Mouse (Mus musculus): ENCODE results near the gene Fhod1. TPM values are rescaled to one million over a fixed set of nuclear protein-coding genes. Genes with fewer than 3 reads are reported as not detected.
A peak's percentile ranks its signal among the peaks of the same experiment; 100 is the strongest.

Fhod1 gene
- polyA plus RNA-seq, 1 experiment, result 58.1 TPM

- Histone ChIP-seq H3K4me3 (ENCODE audit: extremely low read depth, insufficient read depth, insufficient read length) (peak overlapping the region; percentile 88), H3K4me1 (ENCODE audit: control insufficient read depth, insufficient read depth, insufficient read length) (peaks cover 10% of the 10 kb centered on the region; the same call in 1 of the 2 replicates), H3K27ac (ENCODE audit: insufficient read depth, low read length) (no peak overlapping the region; the same call in 1 of the 2 replicates), H3K36me3 (ENCODE audit: control insufficient read depth, insufficient read depth, low read length) (peaks cover 30% of the 10 kb centered on the region), H3K27me3 (ENCODE audit: control insufficient read depth, insufficient read depth, low read length) (no peaks in the 10 kb centered on the region)
- DNase-seq (ENCODE audit: low read depth in 1 of 2, low spot score in 2 of 2), result no peak
- 48% methylated on average over 18 of the region's 18 CpGs for WGBS
- TF ChIP-seq POLR2A (IDR thresholded peaks at IDR 0.05; ENCODE audit: low read depth, low read length) (no peak), CTCF (IDR thresholded peaks at IDR 0.05; ENCODE audit: extremely low read depth, insufficient read depth, insufficient read length, insufficient replicate concordance) (no peak)
These were observed 49.2 kb downstream of the Fhod1 start for GRCm38 (mm10) chr8:105298351-105299252.

- WGBS, result 1% methylated on average over 58 of the region's 58 CpGs
- TF ChIP-seq CTCF (IDR thresholded peaks at IDR 0.05; ENCODE audit: extremely low read depth, insufficient read depth, insufficient read length, insufficient replicate concordance) (no peak), POLR2A (IDR thresholded peaks at IDR 0.05; ENCODE audit: low read depth, low read length) (peak; percentile 44)
- DNase-seq (ENCODE audit: low read depth in 1 of 2, low spot score in 2 of 2), result peak; percentile 71 to 90
These were observed 50.1 kb downstream of the Fhod1 start, which contains the start of gene E2f4 for GRCm38 (mm10) chr8:105297511-105298192. E2f4 (plus strand) TSS chr8:105297663.

GRCm38 (mm10) chr8:105295895-105296573 is 51.7 kb downstream of the Fhod1 start, which contains the start of gene Exoc3l:
Exoc3l (minus strand) TSS chr8:105296101.
- no peak for TF ChIP-seq CTCF (IDR thresholded peaks at IDR 0.05; ENCODE audit: extremely low read depth, insufficient read depth, insufficient read length, insufficient replicate concordance)
- no peak for TF ChIP-seq POLR2A (IDR thresholded peaks at IDR 0.05; ENCODE audit: low read depth, low read length)
- H3K4me1 ChIP-seq (ENCODE audit: control insufficient read depth, insufficient read depth, insufficient read length), result peaks cover 10% of the 10 kb centered on the region; the same call in 1 of the 2 replicates
- H3K27ac ChIP-seq (ENCODE audit: insufficient read depth, low read length), result peak within 1 kb of the TSS; percentile 11; the same call in 1 of the 2 replicates
- peak within 1 kb of the TSS; percentile 2; the same call in 1 of the 2 replicates for H3K4me3 ChIP-seq (ENCODE audit: extremely low read depth, insufficient read depth, insufficient read length)
- H3K36me3 ChIP-seq (ENCODE audit: control insufficient read depth, insufficient read depth, low read length), result peaks cover 11% of the 10 kb centered on the region
- WGBS, result 17% methylated on average over 11 of the region's 11 CpGs
- DNase-seq (ENCODE audit: low read depth in 1 of 2, low spot score in 2 of 2), result no peak
- H3K27me3 ChIP-seq (ENCODE audit: control insufficient read depth, insufficient read depth, low read length), result no peaks in the 10 kb centered on the region

More at GRCm38 (mm10) chr8:105297511-105298192, 50.1 kb downstream of the Fhod1 start, which contains the start of gene E2f4:
- H3K27me3 ChIP-seq (ENCODE audit: control insufficient read depth, insufficient read depth, low read length), result no peaks in the 10 kb centered on the region
- H3K4me3 ChIP-seq (ENCODE audit: extremely low read depth, insufficient read depth, insufficient read length), result peak within 1 kb of the TSS; percentile 88
- peaks cover 10% of the 10 kb centered on the region; the same call in 1 of the 2 replicates for H3K4me1 ChIP-seq (ENCODE audit: control insufficient read depth, insufficient read depth, insufficient read length)
- H3K27ac ChIP-seq (ENCODE audit: insufficient read depth, low read length), result peak within 1 kb of the TSS; percentile 58
- peaks cover 24% of the 10 kb centered on the region for H3K36me3 ChIP-seq (ENCODE audit: control insufficient read depth, insufficient read depth, low read length)

GRCm38 (mm10) chr8:105295256-105295655 is 52.5 kb downstream of the Fhod1 start:
- peak overlapping the region; percentile 2; the same call in 1 of the 2 replicates for H3K4me3 ChIP-seq (ENCODE audit: extremely low read depth, insufficient read depth, insufficient read length)
- TF ChIP-seq CTCF (IDR thresholded peaks at IDR 0.05; ENCODE audit: extremely low read depth, insufficient read depth, insufficient read length, insufficient replicate concordance), result no peak
- TF ChIP-seq POLR2A (IDR thresholded peaks at IDR 0.05; ENCODE audit: low read depth, low read length), result no peak
- no peak for DNase-seq (ENCODE audit: low read depth in 1 of 2, low spot score in 2 of 2)
- H3K27me3 ChIP-seq (ENCODE audit: control insufficient read depth, insufficient read depth, low read length), result no peaks in the 10 kb centered on the region
- H3K4me1 ChIP-seq (ENCODE audit: control insufficient read depth, insufficient read depth, insufficient read length), result peaks cover 15% of the 10 kb centered on the region
- 67% methylated on average over 11 of the region's 11 CpGs for WGBS
- H3K36me3 ChIP-seq (ENCODE audit: control insufficient read depth, insufficient read depth, low read length), result peaks cover 7% of the 10 kb centered on the region
- H3K27ac ChIP-seq (ENCODE audit: insufficient read depth, low read length), result peak overlapping the region; percentile 11; the same call in 1 of the 2 replicates

- TF ChIP-seq POLR2A (IDR thresholded peaks at IDR 0.05; ENCODE audit: low read depth, low read length), result no peak
- Histone ChIP-seq H3K4me3 (ENCODE audit: extremely low read depth, insufficient read depth, insufficient read length) (0 out of 2 replicates have a peak overlapping the region, but pooled peaks have one; percentile 2), H3K27ac (ENCODE audit: insufficient read depth, low read length) (no peak overlapping the region), H3K36me3 (ENCODE audit: control insufficient read depth, insufficient read depth, low read length) (peaks cover 3% of the 10 kb centered on the region; the same call in 1 of the 2 replicates), H3K4me1 (ENCODE audit: control insufficient read depth, insufficient read depth, insufficient read length) (peaks cover 20% of the 10 kb centered on the region), H3K27me3 (ENCODE audit: control insufficient read depth, insufficient read depth, low read length) (no peaks in the 10 kb centered on the region)
- WGBS, result 84% methylated on average over 9 of the region's 9 CpGs
- DNase-seq (ENCODE audit: low read depth in 1 of 2, low spot score in 2 of 2), result no peak
These were observed 53.0 kb downstream of the Fhod1 start for GRCm38 (mm10) chr8:105294776-105295175.

- Histone ChIP-seq H3K4me3 (ENCODE audit: extremely low read depth, insufficient read depth, insufficient read length) (no peak overlapping the region), H3K27ac (ENCODE audit: insufficient read depth, low read length) (no peak overlapping the region), H3K4me1 (ENCODE audit: control insufficient read depth, insufficient read depth, insufficient read length) (peaks cover 15% of the 10 kb centered on the region), H3K36me3 (ENCODE audit: control insufficient read depth, insufficient read depth, low read length) (no peaks in the 10 kb centered on the region), H3K27me3 (ENCODE audit: control insufficient read depth, insufficient read depth, low read length) (no peaks in the 10 kb centered on the region)
- no peak for DNase-seq (ENCODE audit: low read depth in 1 of 2, low spot score in 2 of 2)
- WGBS, result 93% methylated on average over 19 of the region's 19 CpGs
- TF ChIP-seq CTCF (IDR thresholded peaks at IDR 0.05; ENCODE audit: extremely low read depth, insufficient read depth, insufficient read length, insufficient replicate concordance), result no peak
- no peak for TF ChIP-seq POLR2A (IDR thresholded peaks at IDR 0.05; ENCODE audit: low read depth, low read length)
These were observed 54.3 kb downstream of the Fhod1 start for GRCm38 (mm10) chr8:105293405-105293804.

All from spleen, adult 2 months (tissue).